Mouse (Mus musculus): ENCODE data around the gene Rapgef5. TPM values are rescaled to one million over a fixed set of nuclear protein-coding genes. Genes with fewer than 3 reads are reported as not detected.

Gene Rapgef5
- polyA plus RNA-seq, 1 experiment from 2014 or later: 52.1 TPM

DNA sequence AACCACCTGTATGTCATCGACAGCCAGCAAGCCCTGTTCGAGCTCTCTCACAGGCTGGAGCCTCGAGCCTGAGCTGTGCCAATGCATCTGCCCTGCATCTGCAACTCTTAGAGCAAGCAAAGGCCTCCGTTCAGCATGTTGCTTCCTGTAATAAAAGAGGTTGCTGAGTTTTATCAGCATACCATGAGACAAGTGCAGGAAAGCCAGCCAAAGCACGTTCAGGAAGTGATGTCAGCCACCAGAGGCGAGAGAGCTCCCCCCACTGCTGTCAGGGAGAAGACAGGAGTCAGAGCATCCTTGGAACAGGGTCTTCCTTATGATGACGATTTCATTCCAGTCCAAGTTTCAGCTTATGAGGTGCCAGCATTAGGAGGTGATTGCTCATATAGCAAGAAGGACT lies 239.7 kb downstream of the Rapgef5 start:
- H3K4me1 ChIP-seq (ENCODE audit: insufficient read depth, low read depth, low read length): peaks cover 3% of the 10 kb centered on the region
- DNase-seq (ENCODE audit: low spot score): peak; percentile 49
- H3K36me3 ChIP-seq (ENCODE audit: insufficient read depth, low read length): peaks cover 19% of the 10 kb centered on the region

DNA sequence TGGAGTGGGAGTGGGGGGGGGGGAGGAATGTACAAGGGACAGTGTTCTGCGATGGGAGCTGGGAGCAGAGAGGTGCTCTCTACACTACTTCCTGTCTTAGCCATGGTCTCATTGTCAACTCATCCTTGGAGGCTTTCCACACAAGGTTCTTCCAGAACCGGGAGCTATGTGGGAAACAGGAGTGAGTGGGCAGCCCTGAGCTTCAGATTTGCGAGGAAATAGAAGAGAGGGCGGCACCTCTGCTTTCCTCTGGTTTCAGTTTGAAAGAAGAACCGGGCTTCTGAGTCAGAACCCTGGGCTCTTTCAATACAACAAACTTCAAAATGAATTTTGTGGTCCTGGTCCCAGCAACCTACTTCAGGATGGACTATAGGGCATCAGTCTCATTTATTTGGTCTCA lies 244.1 kb downstream of the Rapgef5 start:
- 77% methylated on average over 5 of the region's 5 CpGs for WGBS
- no peaks in the 10 kb centered on the region for H3K27me3 ChIP-seq (replicated peaks; ENCODE audit: insufficient read depth, low read length)
- ATAC-seq: no peak

More for the DNA sequence above, 239.7 kb downstream of the Rapgef5 start:
- no peak overlapping the region for H3K4me3 ChIP-seq (ENCODE audit: low read depth, low read length)
- ATAC-seq: peak; percentile 46
- WGBS: 39% methylated on average over 7 of the region's 7 CpGs
- H3K27ac ChIP-seq (ENCODE audit: low read length): peak overlapping the region; percentile 47
- H3K9ac ChIP-seq (replicated peaks; ENCODE audit: low read depth): no peak overlapping the region
- H3K4me2 ChIP-seq (replicated peaks; ENCODE audit: low read depth, low read length): no peak overlapping the region
- no peaks in the 10 kb centered on the region for H3K27me3 ChIP-seq (replicated peaks; ENCODE audit: insufficient read depth, low read length)
- TF ChIP-seq CTCF (IDR thresholded peaks at IDR 0.05) (no peak; the same call in 1 of the 2 replicates), EP300 (IDR thresholded peaks at IDR 0.05) (peak; percentile 29; the same call in 1 of the 2 replicates)
- no peaks in the 10 kb centered on the region for H3K9me3 ChIP-seq (ENCODE audit: low read length)

DNA sequence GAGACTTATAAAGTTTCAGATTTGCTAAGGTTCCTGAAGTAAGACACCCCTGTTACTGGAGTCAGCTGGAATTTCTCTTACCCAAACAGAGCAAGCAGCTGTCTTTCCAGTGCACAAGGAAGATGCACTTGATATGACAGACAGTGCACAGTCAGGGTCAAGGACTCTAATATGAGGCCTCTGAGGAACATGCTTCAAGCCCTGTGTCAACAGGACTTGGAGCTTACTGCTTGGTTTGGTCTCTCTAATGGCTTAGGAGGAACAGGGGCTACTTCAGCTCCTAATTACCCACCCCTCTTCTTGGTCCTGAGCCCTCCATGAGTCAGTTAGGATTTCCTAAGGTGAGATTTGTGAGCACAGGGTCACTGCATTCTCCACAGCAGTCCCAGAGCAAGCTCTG lies 244.6 kb downstream of the Rapgef5 start:
- H3K4me1 ChIP-seq (ENCODE audit: insufficient read depth, low read depth, low read length): no peaks in the 10 kb centered on the region; the same call in 1 of the 2 replicates
- DNase-seq (ENCODE audit: low spot score): no peak
- H3K27ac ChIP-seq (ENCODE audit: low read length): no peak overlapping the region
- H3K9ac ChIP-seq (replicated peaks; ENCODE audit: low read depth): no peak overlapping the region
- H3K4me2 ChIP-seq (replicated peaks; ENCODE audit: low read depth, low read length): no peak overlapping the region
- H3K36me3 ChIP-seq (ENCODE audit: insufficient read depth, low read length): peaks cover 19% of the 10 kb centered on the region
- H3K27me3 ChIP-seq (replicated peaks; ENCODE audit: insufficient read depth, low read length): no peaks in the 10 kb centered on the region
- ATAC-seq: no peak
- no peaks in the 10 kb centered on the region for H3K9me3 ChIP-seq (ENCODE audit: low read length)
- TF ChIP-seq EP300 (IDR thresholded peaks at IDR 0.05) (no peak), CTCF (IDR thresholded peaks at IDR 0.05) (no peak)
- H3K4me3 ChIP-seq (ENCODE audit: low read depth, low read length): no peak overlapping the region

More for the DNA sequence above, 244.1 kb downstream of the Rapgef5 start:
- no peak overlapping the region for H3K27ac ChIP-seq (ENCODE audit: low read length)
- no peak for DNase-seq (ENCODE audit: low spot score)
- H3K4me1 ChIP-seq (ENCODE audit: insufficient read depth, low read depth, low read length): no peaks in the 10 kb centered on the region; the same call in 1 of the 2 replicates
- no peak overlapping the region for H3K4me3 ChIP-seq (ENCODE audit: low read depth, low read length)
- peaks cover 19% of the 10 kb centered on the region for H3K36me3 ChIP-seq (ENCODE audit: insufficient read depth, low read length)
- no peaks in the 10 kb centered on the region for H3K9me3 ChIP-seq (ENCODE audit: low read length)
- H3K4me2 ChIP-seq (replicated peaks; ENCODE audit: low read depth, low read length): no peak overlapping the region
- no peak overlapping the region for H3K9ac ChIP-seq (replicated peaks; ENCODE audit: low read depth)
- TF ChIP-seq CTCF (IDR thresholded peaks at IDR 0.05): no peak
- no peak for TF ChIP-seq EP300 (IDR thresholded peaks at IDR 0.05)

DNA sequence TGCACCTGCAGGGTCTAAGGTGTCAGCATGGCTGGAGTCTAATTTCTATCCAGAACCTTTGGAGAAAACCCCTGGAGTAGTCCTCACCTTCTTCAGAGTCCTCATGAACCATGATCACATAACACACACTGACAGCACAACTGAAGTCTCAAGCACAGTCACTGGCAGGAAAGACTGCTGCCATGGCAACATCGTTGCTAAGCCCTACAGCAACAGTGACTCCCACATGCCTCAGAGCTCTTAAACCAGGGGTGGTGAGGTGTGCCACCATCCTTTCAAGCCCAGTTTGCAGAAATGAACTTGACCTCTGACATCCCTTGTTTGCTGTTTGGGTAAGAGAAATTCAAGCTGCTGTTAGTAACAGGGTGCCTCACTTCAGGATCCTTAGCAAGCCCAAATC lies 245.4 kb downstream of the Rapgef5 start:
- Histone ChIP-seq H3K27ac (ENCODE audit: low read length) (no peak overlapping the region), H3K9ac (replicated peaks; ENCODE audit: low read depth) (no peak overlapping the region), H3K4me1 (ENCODE audit: insufficient read depth, low read depth, low read length) (no peaks in the 10 kb centered on the region), H3K36me3 (ENCODE audit: insufficient read depth, low read length) (peaks cover 13% of the 10 kb centered on the region), H3K9me3 (ENCODE audit: low read length) (no peaks in the 10 kb centered on the region), H3K27me3 (replicated peaks; ENCODE audit: insufficient read depth, low read length) (no peaks in the 10 kb centered on the region), H3K4me3 (ENCODE audit: low read depth, low read length) (no peak overlapping the region), H3K4me2 (replicated peaks; ENCODE audit: low read depth, low read length) (no peak overlapping the region)
- peak; percentile 49 for DNase-seq (ENCODE audit: low spot score)
- ATAC-seq: peak; percentile 63
- WGBS: 38% methylated on average over 1 of the region's 1 CpGs
- TF ChIP-seq EP300 (IDR thresholded peaks at IDR 0.05) (no peak), CTCF (IDR thresholded peaks at IDR 0.05) (no peak)

DNA sequence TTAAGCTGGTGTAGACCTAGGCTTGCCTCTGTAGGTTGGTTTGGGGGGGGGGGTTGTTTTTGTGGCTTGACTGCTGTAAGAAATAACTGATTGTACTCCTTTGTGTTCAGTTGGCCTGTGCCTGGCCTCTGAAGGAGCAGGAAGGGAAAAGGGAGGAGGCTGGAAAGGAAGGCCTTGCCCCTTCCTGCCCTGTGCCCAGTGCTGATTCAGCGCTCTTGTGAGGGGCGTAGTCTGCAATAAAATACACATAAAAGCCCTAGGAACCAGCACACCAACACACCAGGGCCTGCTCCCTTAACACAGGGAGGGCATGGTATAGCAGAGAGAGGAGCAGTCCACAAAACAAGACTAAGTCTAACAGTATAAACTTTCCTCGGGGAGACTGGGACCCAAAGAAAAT lies 247.0 kb downstream of the Rapgef5 start:
- H3K4me3 ChIP-seq (ENCODE audit: low read depth, low read length): no peak overlapping the region
- H3K36me3 ChIP-seq (ENCODE audit: insufficient read depth, low read length): peaks cover 4% of the 10 kb centered on the region
- ATAC-seq: peak; percentile 84
- no peaks in the 10 kb centered on the region for H3K9me3 ChIP-seq (ENCODE audit: low read length)
- no peak overlapping the region for H3K9ac ChIP-seq (replicated peaks; ENCODE audit: low read depth)
- peak; percentile 71 for DNase-seq (ENCODE audit: low spot score)
- H3K27me3 ChIP-seq (replicated peaks; ENCODE audit: insufficient read depth, low read length): no peaks in the 10 kb centered on the region
- 57% methylated on average over 3 of the region's 3 CpGs for WGBS
- H3K4me2 ChIP-seq (replicated peaks; ENCODE audit: low read depth, low read length): no peak overlapping the region
- no peaks in the 10 kb centered on the region for H3K4me1 ChIP-seq (ENCODE audit: insufficient read depth, low read depth, low read length)
- peak overlapping the region; percentile 59 for H3K27ac ChIP-seq (ENCODE audit: low read length)
- TF ChIP-seq CTCF (IDR thresholded peaks at IDR 0.05) (no peak), EP300 (IDR thresholded peaks at IDR 0.05) (peak; percentile 92)

DNA sequence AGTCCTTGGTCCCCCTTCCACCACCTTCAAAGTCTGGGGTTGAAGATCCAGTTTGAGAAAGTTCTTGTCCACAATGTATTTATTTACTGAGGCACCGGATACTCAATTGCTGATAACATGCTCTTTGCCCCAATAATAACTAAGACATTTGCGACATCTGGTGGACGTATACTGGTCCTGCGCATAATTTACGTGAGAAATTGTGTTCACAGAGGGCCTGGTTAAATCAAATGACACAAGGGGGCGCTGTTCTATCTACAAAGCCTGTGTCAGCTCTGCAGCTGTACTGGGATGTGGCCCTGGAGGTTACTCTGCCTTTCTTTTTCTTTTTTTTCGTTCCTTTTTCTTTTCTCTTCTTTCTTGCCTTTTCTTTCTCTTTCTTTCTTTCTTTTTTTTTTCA lies 248.6 kb downstream of the Rapgef5 start:
- peak; percentile 94 for DNase-seq (ENCODE audit: low spot score)
- H3K4me3 ChIP-seq (ENCODE audit: low read depth, low read length): no peak overlapping the region
- no peak overlapping the region for H3K27ac ChIP-seq (ENCODE audit: low read length)
- H3K27me3 ChIP-seq (replicated peaks; ENCODE audit: insufficient read depth, low read length): no peaks in the 10 kb centered on the region
- peak; percentile 37 for ATAC-seq
- 7% methylated on average over 7 of the region's 7 CpGs for WGBS
- no peaks in the 10 kb centered on the region for H3K36me3 ChIP-seq (ENCODE audit: insufficient read depth, low read length)
- H3K9ac ChIP-seq (replicated peaks; ENCODE audit: low read depth): no peak overlapping the region
- no peaks in the 10 kb centered on the region for H3K4me1 ChIP-seq (ENCODE audit: insufficient read depth, low read depth, low read length)
- peak; percentile 98 for TF ChIP-seq CTCF (IDR thresholded peaks at IDR 0.05)
- TF ChIP-seq EP300 (IDR thresholded peaks at IDR 0.05): no peak
- H3K4me2 ChIP-seq (replicated peaks; ENCODE audit: low read depth, low read length): no peak overlapping the region
- no peaks in the 10 kb centered on the region for H3K9me3 ChIP-seq (ENCODE audit: low read length)

DNA sequence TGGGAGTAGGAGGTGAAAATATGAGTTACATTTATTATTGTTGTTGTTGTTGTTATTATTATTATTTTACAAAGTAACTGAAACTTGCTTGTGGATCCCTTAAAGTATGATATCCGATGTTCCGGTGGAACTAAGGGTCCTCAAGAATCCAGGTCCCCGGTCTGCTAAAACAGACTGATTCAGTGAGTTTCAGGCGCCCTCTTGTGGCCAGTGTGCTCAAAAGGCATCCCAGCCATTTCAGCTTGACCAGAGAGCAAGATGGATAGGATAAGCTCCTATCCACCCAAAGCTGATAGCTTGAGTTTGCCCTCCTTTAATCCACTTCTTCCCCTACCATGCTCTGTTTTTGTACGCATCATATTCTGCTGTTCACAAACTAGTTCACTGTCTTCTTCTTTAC lies 252.8 kb downstream of the Rapgef5 start:
- Histone ChIP-seq H3K9me3 (ENCODE audit: low read length) (no peaks in the 10 kb centered on the region), H3K36me3 (ENCODE audit: insufficient read depth, low read length) (no peaks in the 10 kb centered on the region), H3K4me3 (ENCODE audit: low read depth, low read length) (no peak overlapping the region), H3K27me3 (replicated peaks; ENCODE audit: insufficient read depth, low read length) (no peaks in the 10 kb centered on the region), H3K9ac (replicated peaks; ENCODE audit: low read depth) (no peak overlapping the region), H3K27ac (ENCODE audit: low read length) (no peak overlapping the region), H3K4me1 (ENCODE audit: insufficient read depth, low read depth, low read length) (no peaks in the 10 kb centered on the region), H3K4me2 (replicated peaks; ENCODE audit: low read depth, low read length) (no peak overlapping the region)
- peak; percentile 94 for TF ChIP-seq CTCF (IDR thresholded peaks at IDR 0.05)
- no peak for TF ChIP-seq EP300 (IDR thresholded peaks at IDR 0.05)
- ATAC-seq: no peak
- under 1% methylated on average over 5 of the region's 5 CpGs for WGBS
- DNase-seq (ENCODE audit: low spot score): peak; percentile 81

Measured in lung, postnatal 0 days (tissue).